Mouse (Mus musculus) brain, embryonic 14.5 days (tissue): Measurements from ENCODE around the gene Fkbp5.

ENCODE experiments used
- CTCF ChIP-seq: fragments of 200-500 bp; IDR thresholded peaks from 2 replicates; pipeline ENCODE4 v1.5.1; 2012; ENCODE audit warnings: inconsistent platforms, mild to moderate bottlenecking, moderate library complexity, borderline replicate concordance; ENCODE audit not compliant: insufficient read depth, insufficient read length; ENCODE audit errors: extremely low read depth
- POLR2A ChIP-seq: fragments of 200-500 bp; IDR thresholded peaks from 2 replicates; pipeline ENCODE4 v1.6.1; 2012; ENCODE audit warnings: mild to moderate bottlenecking, inconsistent platforms, borderline replicate concordance; ENCODE audit not compliant: poor library complexity, insufficient read depth, insufficient read length, severe bottlenecking; ENCODE audit errors: extremely low read depth

DNA sequence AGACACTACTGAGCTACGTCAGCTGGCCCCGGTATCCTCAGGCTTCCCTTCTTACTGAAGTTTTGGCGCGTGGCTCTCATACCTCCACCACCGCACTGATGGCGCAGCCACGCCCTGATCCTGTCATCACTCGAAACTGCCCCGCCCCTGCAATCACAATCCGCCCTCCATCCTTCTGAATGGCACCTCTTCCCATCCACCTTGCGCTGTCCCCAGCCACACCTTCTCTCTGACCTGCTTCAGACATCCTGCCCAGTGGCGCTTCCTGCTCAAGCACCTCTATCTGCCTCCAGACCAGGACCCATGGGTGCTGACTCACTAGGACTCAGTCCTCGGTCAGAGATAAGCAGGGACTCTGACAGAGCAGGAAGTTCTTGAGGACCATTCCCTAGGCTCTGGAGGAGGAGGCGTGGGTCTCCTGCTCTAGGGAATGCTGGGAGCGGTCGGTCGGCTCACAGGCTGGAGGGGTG, 141.7 kb downstream of the Fkbp5 start:
- TF ChIP-seq POLR2A: no peak
- TF ChIP-seq CTCF: no peak
